Mouse (Mus musculus) cerebellum, postnatal 36 days (tissue): Measurements from ENCODE around the gene Slc34a1.
"Not testable (repeated sequence)": the region's sequence is repeated elsewhere in the genome, so short reads cannot be mapped to it uniquely, and the experiment has no call there.

Experiments used
- DNase-seq, 2 experiments: peaks; one replicate each; pipeline ENCODE4 v3.0.0; 2021 to 2022; ENCODE audit warnings: mixed read lengths in 2 of 2

Slc34a1 gene

GRCm38 (mm10) chr13:55404853-55405782, 7.1 kb downstream of the Slc34a1 start:
- peak; percentile 71 to 77 for DNase-seq

- DNase-seq: no peak
These were observed 7.9 kb downstream of the Slc34a1 start for GRCm38 (mm10) chr13:55405783-55406390.

- no peak for DNase-seq
These were observed 9.4 kb downstream of the Slc34a1 start for GRCm38 (mm10) chr13:55407341-55407740.

GRCm38 (mm10) chr13:55408546-55409120, 10.6 kb downstream of the Slc34a1 start:
- DNase-seq: no peak

GRCm38 (mm10) chr13:55411826-55412225, 13.8 kb downstream of the Slc34a1 start:
- DNase-seq: no peak

GRCm38 (mm10) chr13:55412643-55413307, 14.8 kb downstream of the Slc34a1 start:
- no peak for DNase-seq

GRCm38 (mm10) chr13:55413333-55413732, 15.3 kb downstream of the Slc34a1 start:
- DNase-seq: no peak

GRCm38 (mm10) chr13:55414743-55415380, 16.9 kb downstream of the Slc34a1 start, which contains the start of gene Pfn3:
Gene Pfn3, minus strand, starts transcription at chr13:55415232.
- peak; percentile 14 to 19 for DNase-seq

GRCm38 (mm10) chr13:55418004-55418403, 20.0 kb downstream of the Slc34a1 start:
- peak; percentile 84 to 88 for DNase-seq

- DNase-seq: no peak
These were observed 21.2 kb downstream of the Slc34a1 start for GRCm38 (mm10) chr13:55419142-55419541.

- DNase-seq: no peak
These were observed 22.3 kb downstream of the Slc34a1 start for GRCm38 (mm10) chr13:55420018-55420932.

GRCm38 (mm10) chr13:55420933-55421800, 23.2 kb downstream of the Slc34a1 start:
- DNase-seq: peak; percentile 57 to 64

- DNase-seq: no peak
These were observed 28.6 kb downstream of the Slc34a1 start, which contains the start of gene F12 for GRCm38 (mm10) chr13:55426613-55427012. Gene F12, minus strand, starts transcription at chr13:55426793.

- DNase-seq: no peak
These were observed 31.4 kb downstream of the Slc34a1 start for GRCm38 (mm10) chr13:55429226-55429888.

- DNase-seq: no peak
These were observed 32.6 kb downstream of the Slc34a1 start for GRCm38 (mm10) chr13:55430566-55430965.

- DNase-seq: no peak
These were observed 34.1 kb downstream of the Slc34a1 start for GRCm38 (mm10) chr13:55431889-55432685.

- not testable (repeated sequence) for DNase-seq
These were observed 39.2 kb downstream of the Slc34a1 start for GRCm38 (mm10) chr13:55437111-55437629.

GRCm38 (mm10) chr13:55443799-55444285, 45.9 kb downstream of the Slc34a1 start:
- no peak for DNase-seq
